Mouse (Mus musculus) liver, adult 2 months (tissue): ENCODE results near the gene Ltbp3.

Experiments
- CTCF ChIP-seq: fragments of 200-500 bp; IDR thresholded peaks from 2 replicates; pipeline ENCODE4 v1.5.1; 2011; ENCODE audit warnings: low read depth, low read length, control low read depth
- POLR2A ChIP-seq: fragments of 200-500 bp; IDR thresholded peaks from 2 replicates; pipeline ENCODE4 v1.6.1; 2011; ENCODE audit warnings: low read length, control low read depth; ENCODE audit not compliant: insufficient read depth; ENCODE audit errors: extremely low read depth

DNA sequence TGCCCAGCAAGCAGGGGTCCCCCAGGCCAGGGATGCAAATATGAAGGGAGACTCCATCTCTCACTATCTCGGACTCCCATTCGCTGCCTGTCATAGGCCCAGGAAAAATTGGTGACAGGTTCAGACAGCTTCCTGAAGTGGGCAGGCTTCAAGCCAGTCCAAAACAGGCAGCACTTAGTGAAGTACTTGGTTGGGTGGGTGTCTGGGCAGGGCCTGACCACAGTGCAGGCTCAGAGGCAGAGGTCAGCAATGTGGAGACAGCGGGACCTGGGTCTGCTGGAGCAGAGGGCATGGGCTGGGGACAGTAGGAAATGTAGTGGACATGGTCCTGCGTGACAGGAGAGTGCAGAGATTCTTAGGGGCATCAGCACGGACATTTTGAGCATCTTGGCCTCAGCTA lies 49.1 kb upstream of the Ltbp3 start:
- TF ChIP-seq POLR2A: no peak
- TF ChIP-seq CTCF: no peak
